Mouse (Mus musculus) embryonic fibroblast, embryonic 13.5 days (primary cell): ENCODE measurements around the gene Fat1.

Experiments
- CTCF ChIP-seq: IDR thresholded peaks from 2 replicates; pipeline ENCODE4 v1.5.1; 2011; ENCODE audit warnings: mild to moderate bottlenecking, control low read depth, low read length, moderate library complexity, borderline replicate concordance; ENCODE audit not compliant: insufficient read depth
- POLR2A ChIP-seq: IDR thresholded peaks from 2 replicates; pipeline ENCODE4 v1.6.1; 2011; ENCODE audit warnings: low read depth, mild to moderate bottlenecking, control low read depth, low read length, moderate library complexity

DNA sequence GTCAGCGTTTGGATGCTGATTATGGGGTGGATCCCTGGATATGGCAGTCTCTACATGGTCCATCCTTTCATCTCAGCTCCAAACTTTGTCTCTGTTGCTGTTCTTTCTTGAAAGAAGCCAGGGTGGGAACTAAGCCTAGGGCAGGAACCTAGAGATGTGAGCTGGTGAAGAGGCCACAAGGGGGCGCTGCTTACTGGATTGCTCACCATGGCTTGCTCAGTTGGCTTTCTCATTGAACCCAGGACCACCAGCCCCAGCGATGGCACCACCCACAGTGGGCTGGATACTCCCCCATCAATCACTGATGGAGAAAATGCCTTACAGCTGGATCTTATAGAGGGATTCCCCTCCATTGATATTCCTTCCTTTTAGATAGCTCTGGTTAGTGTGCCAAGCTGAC, 121.6 kb downstream of the Fat1 start:
- TF ChIP-seq CTCF (0 out of 2 replicates have a peak, but pooled peaks have one; percentile 22), POLR2A (no peak)
